Mouse (Mus musculus): ENCODE measurements around the gene Hdac8. TPM values are rescaled to one million over a fixed set of nuclear protein-coding genes. Genes with fewer than 3 reads are reported as not detected.

Hdac8 gene
- polyA plus RNA-seq, 1 experiment from 2014 or later = 18.0 TPM

GRCm38 (mm10) chrX:102416972-102417371, 88.2 kb downstream of the Hdac8 start:
- Histone ChIP-seq H3K4me3 (no peak overlapping the region), H3K9me3 (no peaks in the 10 kb centered on the region), H3K4me1 (peaks cover 13% of the 10 kb centered on the region), H3K4me2 (no peak overlapping the region), H3K36me3 (no peaks in the 10 kb centered on the region), H3K9ac (no peak overlapping the region), H3K27me3 (peaks cover 46% of the 10 kb centered on the region), H3K27ac (no peak overlapping the region)
- WGBS = 68% methylated on average over 4 of the region's 4 CpGs
- ATAC-seq (ENCODE audit: insufficient number of reproducible peaks, insufficient read depth, low FRiP score, low TSS enrichment, low read depth) = no peak

GRCm38 (mm10) chrX:102416386-102416785, 88.8 kb downstream of the Hdac8 start:
- no peak for ATAC-seq (ENCODE audit: insufficient number of reproducible peaks, insufficient read depth, low FRiP score, low TSS enrichment, low read depth)
- Histone ChIP-seq H3K36me3 (no peaks in the 10 kb centered on the region), H3K4me3 (no peak overlapping the region), H3K27me3 (peaks cover 50% of the 10 kb centered on the region), H3K9me3 (no peaks in the 10 kb centered on the region), H3K27ac (no peak overlapping the region), H3K4me2 (no peak overlapping the region), H3K9ac (no peak overlapping the region), H3K4me1 (peaks cover 13% of the 10 kb centered on the region)
- WGBS = 51% methylated on average over 4 of the region's 4 CpGs

GRCm38 (mm10) chrX:102384765-102385164, 120.4 kb downstream of the Hdac8 start:
- Histone ChIP-seq H3K9ac (no peak overlapping the region), H3K36me3 (no peaks in the 10 kb centered on the region), H3K27me3 (peaks cover 17% of the 10 kb centered on the region), H3K4me1 (no peaks in the 10 kb centered on the region), H3K4me2 (no peak overlapping the region), H3K27ac (no peak overlapping the region), H3K9me3 (no peaks in the 10 kb centered on the region), H3K4me3 (no peak overlapping the region)
- no peak for ATAC-seq (ENCODE audit: insufficient number of reproducible peaks, insufficient read depth, low FRiP score, low TSS enrichment, low read depth)
- 73% methylated on average over 3 of the region's 3 CpGs for WGBS

GRCm38 (mm10) chrX:102383151-102383550, 122.0 kb downstream of the Hdac8 start:
- H3K4me2 ChIP-seq = no peak overlapping the region
- peaks cover 20% of the 10 kb centered on the region for H3K27me3 ChIP-seq
- ATAC-seq (ENCODE audit: insufficient number of reproducible peaks, insufficient read depth, low FRiP score, low TSS enrichment, low read depth) = no peak
- H3K4me1 ChIP-seq = no peaks in the 10 kb centered on the region
- H3K36me3 ChIP-seq = no peaks in the 10 kb centered on the region
- H3K4me3 ChIP-seq = no peak overlapping the region
- WGBS = 56% methylated on average over 7 of the region's 7 CpGs
- no peaks in the 10 kb centered on the region for H3K9me3 ChIP-seq
- H3K27ac ChIP-seq = no peak overlapping the region
- H3K9ac ChIP-seq = no peak overlapping the region

- H3K9ac ChIP-seq = no peak overlapping the region
- H3K4me3 ChIP-seq = no peak overlapping the region
- no peaks in the 10 kb centered on the region for H3K36me3 ChIP-seq
- no peak overlapping the region for H3K27ac ChIP-seq
- no peak for ATAC-seq (ENCODE audit: insufficient number of reproducible peaks, insufficient read depth, low FRiP score, low TSS enrichment, low read depth)
- 77% methylated on average over 3 of the region's 3 CpGs for WGBS
- H3K4me1 ChIP-seq = no peaks in the 10 kb centered on the region
- H3K27me3 ChIP-seq = peaks cover 32% of the 10 kb centered on the region
- H3K4me2 ChIP-seq = no peak overlapping the region
- no peaks in the 10 kb centered on the region for H3K9me3 ChIP-seq
Observed at GRCm38 (mm10) chrX:102366510-102366909, 138.6 kb downstream of the Hdac8 start.

GRCm38 (mm10) chrX:102362244-102362643, 142.9 kb downstream of the Hdac8 start:
- Histone ChIP-seq H3K4me2 (no peak overlapping the region), H3K4me3 (no peak overlapping the region), H3K27me3 (peaks cover 15% of the 10 kb centered on the region; the same call in 1 of the 2 replicates), H3K27ac (no peak overlapping the region), H3K36me3 (no peaks in the 10 kb centered on the region), H3K9me3 (no peaks in the 10 kb centered on the region), H3K9ac (no peak overlapping the region), H3K4me1 (no peaks in the 10 kb centered on the region)
- no peak for ATAC-seq (ENCODE audit: insufficient number of reproducible peaks, insufficient read depth, low FRiP score, low TSS enrichment, low read depth)
- WGBS = 83% methylated on average over 2 of the region's 2 CpGs

GRCm38 (mm10) chrX:102353412-102353811, 151.7 kb downstream of the Hdac8 start:
- ATAC-seq (ENCODE audit: insufficient number of reproducible peaks, insufficient read depth, low FRiP score, low TSS enrichment, low read depth) = no peak
- no peak overlapping the region for H3K4me2 ChIP-seq

GRCm38 (mm10) chrX:102349843-102350731, 155.1 kb downstream of the Hdac8 start:
- no peaks in the 10 kb centered on the region for H3K36me3 ChIP-seq
- H3K4me3 ChIP-seq = no peak overlapping the region
- 66% methylated on average over 14 of the region's 14 CpGs for WGBS
- no peak for ATAC-seq (ENCODE audit: insufficient number of reproducible peaks, insufficient read depth, low FRiP score, low TSS enrichment, low read depth)
- H3K9me3 ChIP-seq = no peaks in the 10 kb centered on the region
- H3K4me1 ChIP-seq = 0 out of 2 replicates have a peak, but pooled peaks cover 10% of the 10 kb centered on the region
- H3K27ac ChIP-seq = no peak overlapping the region
- no peak overlapping the region for H3K9ac ChIP-seq
- H3K27me3 ChIP-seq = peaks cover 48% of the 10 kb centered on the region
- no peak overlapping the region for H3K4me2 ChIP-seq

More at GRCm38 (mm10) chrX:102353412-102353811, 151.7 kb downstream of the Hdac8 start:
- Histone ChIP-seq H3K27ac (no peak overlapping the region), H3K36me3 (no peaks in the 10 kb centered on the region), H3K9ac (no peak overlapping the region), H3K9me3 (no peaks in the 10 kb centered on the region), H3K4me3 (no peak overlapping the region), H3K27me3 (peaks cover 30% of the 10 kb centered on the region), H3K4me1 (0 out of 2 replicates have a peak, but pooled peaks cover 10% of the 10 kb centered on the region)
- 81% methylated on average over 3 of the region's 3 CpGs for WGBS

GRCm38 (mm10) chrX:102348886-102349486, 156.2 kb downstream of the Hdac8 start:
- H3K4me2 ChIP-seq = no peak overlapping the region
- H3K9ac ChIP-seq = no peak overlapping the region
- no peak overlapping the region for H3K4me3 ChIP-seq
- no peaks in the 10 kb centered on the region for H3K36me3 ChIP-seq
- ATAC-seq (ENCODE audit: insufficient number of reproducible peaks, insufficient read depth, low FRiP score, low TSS enrichment, low read depth) = no peak
- no peaks in the 10 kb centered on the region for H3K9me3 ChIP-seq
- no peak overlapping the region for H3K27ac ChIP-seq
- H3K4me1 ChIP-seq = 0 out of 2 replicates have a peak, but pooled peaks cover 10% of the 10 kb centered on the region
- WGBS = 36% methylated on average over 9 of the region's 9 CpGs
- H3K27me3 ChIP-seq = peaks cover 56% of the 10 kb centered on the region

GRCm38 (mm10) chrX:102341688-102342087, 163.5 kb downstream of the Hdac8 start:
- WGBS = 67% methylated on average over 4 of the region's 4 CpGs
- Histone ChIP-seq H3K9me3 (no peaks in the 10 kb centered on the region), H3K9ac (no peak overlapping the region), H3K4me2 (no peak overlapping the region), H3K4me1 (no peaks in the 10 kb centered on the region), H3K36me3 (no peaks in the 10 kb centered on the region), H3K27ac (no peak overlapping the region), H3K27me3 (peaks cover 43% of the 10 kb centered on the region), H3K4me3 (no peak overlapping the region)
- no peak for ATAC-seq (ENCODE audit: insufficient number of reproducible peaks, insufficient read depth, low FRiP score, low TSS enrichment, low read depth)

GRCm38 (mm10) chrX:102339396-102340155, 165.6 kb downstream of the Hdac8 start:
- Histone ChIP-seq H3K9ac (no peak overlapping the region), H3K36me3 (no peaks in the 10 kb centered on the region), H3K9me3 (no peaks in the 10 kb centered on the region), H3K27me3 (peaks cover 31% of the 10 kb centered on the region), H3K4me2 (no peak overlapping the region), H3K4me3 (no peak overlapping the region), H3K27ac (no peak overlapping the region), H3K4me1 (no peaks in the 10 kb centered on the region)
- WGBS = 73% methylated on average over 8 of the region's 8 CpGs
- no peak for ATAC-seq (ENCODE audit: insufficient number of reproducible peaks, insufficient read depth, low FRiP score, low TSS enrichment, low read depth)
